8 mouse cellular contexts compared by ENCODE assay signal in genomic region chr17:29614115-29615023, GRCm38 (mm10). TPM values are rescaled to one million over a fixed set of nuclear protein-coding genes. Genes with fewer than 3 reads are reported as not detected.
DNase-seq lines count a peak whose midpoint lies in the region; ATAC-seq and TF ChIP-seq lines count a peak whose summit lies in the region.

Rnf8 (plus strand) TSS chr17:29614790.
Gm28043 (plus strand) TSS chr17:29614876.

- peak; percentile 94 for ATAC-seq in forebrain, embryonic 12.5 days (ENCODE audit: low FRiP score)
- ATAC-seq in heart, postnatal 0 days (ENCODE audit: insufficient read depth, low read depth): peak; percentile 93
- peak; percentile 96 for ATAC-seq in liver, embryonic 16.5 days (ENCODE audit: low read depth)
- peak; percentile 93 for ATAC-seq in neural tube, embryonic 13.5 days (ENCODE audit: low read depth)

- H3K4me3 ChIP-seq in E14TG2a.4 (replicated peaks; ENCODE audit: low read length): peak within 1 kb of the TSS; percentile 90
- H3K4me3 ChIP-seq in forebrain, embryonic 12.5 days (replicated peaks): peak within 1 kb of the TSS; percentile 99
- H3K4me3 ChIP-seq in heart, postnatal 0 days (ENCODE audit: low read depth, low read length): peak within 1 kb of the TSS; percentile 91
- peak within 1 kb of the TSS; percentile 93 for H3K4me3 ChIP-seq in liver, embryonic 16.5 days (ENCODE audit: low read depth, low read length)
- H3K4me3 ChIP-seq in neural tube, embryonic 13.5 days: peak within 1 kb of the TSS; percentile 99
- H3K4me3 ChIP-seq in testis, adult 2 months (ENCODE audit: control insufficient read depth, low read depth, low read length): peak within 1 kb of the TSS; percentile 92

- WGBS in forebrain, embryonic 12.5 days: 1% methylated on average over 52 of the region's 52 CpGs
- 2% methylated on average over 50 of the region's 52 CpGs for WGBS in heart, postnatal 0 days
- WGBS in liver, embryonic 16.5 days (ENCODE audit: insufficient replicate concordance): under 1% methylated on average over 52 of the region's 52 CpGs
- WGBS in neural tube, embryonic 13.5 days: 2% methylated on average over 52 of the region's 52 CpGs

- H3K27me3 ChIP-seq in E14TG2a.4 (ENCODE audit: insufficient read depth, low read length): no peaks in the 10 kb centered on the region
- no peaks in the 10 kb centered on the region for H3K27me3 ChIP-seq in forebrain, embryonic 12.5 days
- no peaks in the 10 kb centered on the region for H3K27me3 ChIP-seq in heart, postnatal 0 days (ENCODE audit: control insufficient read depth, insufficient read depth, low read length)
- H3K27me3 ChIP-seq in liver, embryonic 16.5 days (ENCODE audit: control insufficient read depth, insufficient read depth, low read depth, low read length): no peaks in the 10 kb centered on the region
- H3K27me3 ChIP-seq in neural tube, embryonic 13.5 days: no peaks in the 10 kb centered on the region
- H3K27me3 ChIP-seq in testis, adult 2 months (ENCODE audit: control insufficient read depth, insufficient read depth, low read length): no peaks in the 10 kb centered on the region

- TF ChIP-seq EP300 in heart, postnatal 0 days (IDR thresholded peaks at IDR 0.05; ENCODE audit: low read depth): no peak

- DNase-seq in c-Kit-positive CD71-positive TER-119-positive erythroid progenitor cells, embryonic 14.5 days (ENCODE audit: low spot score): peak; percentile 93
- peak; percentile 92 for DNase-seq in heart, postnatal 0 days (ENCODE audit: low spot score)
- DNase-seq in kidney, postnatal 4 days: peak; percentile 95 to 97

- no peaks in the 10 kb centered on the region for H3K9me3 ChIP-seq in E14TG2a.4 (ENCODE audit: low read length)
- H3K9me3 ChIP-seq in forebrain, embryonic 12.5 days: no peaks in the 10 kb centered on the region
- H3K9me3 ChIP-seq in heart, postnatal 0 days (replicated peaks; ENCODE audit: control insufficient read depth, low read length): no peaks in the 10 kb centered on the region
- no peaks in the 10 kb centered on the region for H3K9me3 ChIP-seq in liver, embryonic 16.5 days (replicated peaks; ENCODE audit: control insufficient read depth, low read length)
- H3K9me3 ChIP-seq in neural tube, embryonic 13.5 days: no peaks in the 10 kb centered on the region

- peak within 1 kb of the TSS; percentile 87 for H3K4me2 ChIP-seq in forebrain, embryonic 12.5 days
- H3K4me2 ChIP-seq in heart, postnatal 0 days (ENCODE audit: low read depth, low read length): peak within 1 kb of the TSS; percentile 78
- peak within 1 kb of the TSS; percentile 57 for H3K4me2 ChIP-seq in liver, embryonic 16.5 days (ENCODE audit: low read depth, low read length)
- peak within 1 kb of the TSS; percentile 87 for H3K4me2 ChIP-seq in neural tube, embryonic 13.5 days

- peak within 1 kb of the TSS; percentile 99 for H3K9ac ChIP-seq in forebrain, embryonic 12.5 days
- H3K9ac ChIP-seq in heart, postnatal 0 days (replicated peaks; ENCODE audit: low read depth, low read length): peak within 1 kb of the TSS; percentile 98
- peak within 1 kb of the TSS; percentile 99 for H3K9ac ChIP-seq in liver, embryonic 16.5 days (ENCODE audit: low read depth, low read length)
- H3K9ac ChIP-seq in neural tube, embryonic 13.5 days: peak within 1 kb of the TSS; percentile 99

- H3K4me1 ChIP-seq in E14TG2a.4 (replicated peaks; ENCODE audit: low read depth, low read length): peaks cover 52% of the 10 kb centered on the region
- H3K4me1 ChIP-seq in forebrain, embryonic 12.5 days: peaks cover 29% of the 10 kb centered on the region
- peaks cover 17% of the 10 kb centered on the region for H3K4me1 ChIP-seq in heart, postnatal 0 days (ENCODE audit: control insufficient read depth, insufficient read depth)
- peaks cover 20% of the 10 kb centered on the region for H3K4me1 ChIP-seq in liver, embryonic 16.5 days (ENCODE audit: control insufficient read depth, low read depth, low read length)
- peaks cover 34% of the 10 kb centered on the region for H3K4me1 ChIP-seq in neural tube, embryonic 13.5 days (replicated peaks)
- peaks cover 11% of the 10 kb centered on the region for H3K4me1 ChIP-seq in testis, adult 2 months (ENCODE audit: control insufficient read depth, insufficient read depth, low read length)

- peaks cover 19% of the 10 kb centered on the region for H3K36me3 ChIP-seq in E14TG2a.4 (ENCODE audit: insufficient read depth, low read length)
- peaks cover 19% of the 10 kb centered on the region for H3K36me3 ChIP-seq in forebrain, embryonic 12.5 days (replicated peaks)
- H3K36me3 ChIP-seq in heart, postnatal 0 days (replicated peaks; ENCODE audit: control insufficient read depth, insufficient read depth, low read length): peaks cover 6% of the 10 kb centered on the region; the same call in 1 of the 2 replicates
- peaks cover 2% of the 10 kb centered on the region; the same call in 1 of the 2 replicates for H3K36me3 ChIP-seq in liver, embryonic 16.5 days (ENCODE audit: control insufficient read depth, insufficient read depth)
- H3K36me3 ChIP-seq in neural tube, embryonic 13.5 days: peaks cover 13% of the 10 kb centered on the region
- H3K36me3 ChIP-seq in testis, adult 2 months (ENCODE audit: control insufficient read depth, insufficient read depth, low read length): peaks cover 2% of the 10 kb centered on the region

- TF ChIP-seq CTCF in E14TG2a.4 (conservative IDR thresholded peaks at IDR 0.05; ENCODE audit: low read length): peak; percentile 46
- peak; percentile 49 for TF ChIP-seq CTCF in heart, postnatal 0 days (IDR thresholded peaks at IDR 0.05; ENCODE audit: low read depth)
- TF ChIP-seq CTCF in testis, adult 2 months (IDR thresholded peaks at IDR 0.05; ENCODE audit: control insufficient read depth, insufficient read depth, insufficient replicate concordance, low read depth, low read length): peak; percentile 37; the same call in 1 of the 2 replicates

- 0 out of 2 replicates have a peak, but pooled peaks have one; percentile 32 for TF ChIP-seq POLR2A in testis, adult 2 months (IDR thresholded peaks at IDR 0.05; ENCODE audit: control insufficient read depth, low read depth, low read length)

- H3K27ac ChIP-seq in forebrain, embryonic 12.5 days: peak within 1 kb of the TSS; percentile 95
- peak within 1 kb of the TSS; percentile 94 for H3K27ac ChIP-seq in heart, postnatal 0 days (ENCODE audit: low read depth)
- peak within 1 kb of the TSS; percentile 93 for H3K27ac ChIP-seq in liver, embryonic 16.5 days (ENCODE audit: low read length)
- H3K27ac ChIP-seq in neural tube, embryonic 13.5 days (replicated peaks): peak within 1 kb of the TSS; percentile 94
- peak within 1 kb of the TSS; percentile 98 for H3K27ac ChIP-seq in testis, adult 2 months (ENCODE audit: control insufficient read depth, insufficient read depth, low read depth, low read length)

RNA-seq across cellular contexts. Expression of gene Rnf8, which starts in this region (rescaled TPM):
- polyA plus RNA-seq in forebrain, embryonic 12.5 days (2016; fragmentation: Nextera tagmentation; extraction: Ambion mirVana): 113 and 117 TPM in 2 replicates
- 15.2 and 20.3 TPM in 2 replicates for total RNA-seq in heart, postnatal 0 days (2014; rRNA removed; ENCODE audit: low replicate concordance)
- 32.7 and 33.4 TPM in 2 replicates for polyA plus RNA-seq in heart, postnatal 0 days (2015; fragmentation: Nextera tagmentation; extraction: Ambion mirVana)
- 30.5 and 33.7 TPM in 2 replicates for polyA plus RNA-seq in liver, embryonic 16.5 days (2015; fragmentation: Nextera tagmentation; extraction: Ambion mirVana)
- 75.5 and 94.0 TPM in 2 replicates for polyA plus RNA-seq in neural tube, embryonic 13.5 days (2015; fragmentation: Nextera tagmentation; extraction: Ambion mirVana)
- polyA plus RNA-seq in testis, adult 2 months (2012; rRNA removed): 19.7 and 21.0 TPM in 2 replicates

RNA-seq across cellular contexts. Expression of gene Gm28043, which starts in this region (rescaled TPM):
- 4.1 and 4.6 TPM in 2 replicates for polyA plus RNA-seq in forebrain, embryonic 12.5 days (2016; fragmentation: Nextera tagmentation; extraction: Ambion mirVana)
- 0.76 and 2.0 TPM in 2 replicates for total RNA-seq in heart, postnatal 0 days (2014; rRNA removed; ENCODE audit: low replicate concordance)
- polyA plus RNA-seq in heart, postnatal 0 days (2015; fragmentation: Nextera tagmentation; extraction: Ambion mirVana): 1.1 TPM in 2 replicates
- 1.3 TPM in 2 replicates for polyA plus RNA-seq in liver, embryonic 16.5 days (2015; fragmentation: Nextera tagmentation; extraction: Ambion mirVana)
- polyA plus RNA-seq in neural tube, embryonic 13.5 days (2015; fragmentation: Nextera tagmentation; extraction: Ambion mirVana): 2.3 and 3.7 TPM in 2 replicates
- polyA plus RNA-seq in testis, adult 2 months (2012; rRNA removed): 0.98 and 1.2 TPM in 2 replicates

Comparison
In these comparisons a context has a peak if more than half of its experiments do, and no peak if none do; other contexts are left out.
1. Peak in every context shown above with its lines: DNase-seq, ATAC-seq, H3K4me3 ChIP-seq and H3K27ac ChIP-seq.